Mouse (Mus musculus) embryonic facial prominence, embryonic 11.5 days (tissue): Measurements from ENCODE around the gene Nectin3. TPM values are rescaled to one million over a fixed set of nuclear protein-coding genes. Genes with fewer than 3 reads are reported as not detected.
"Not testable (repeated sequence)": the region's sequence is repeated elsewhere in the genome, so short reads cannot be mapped to it uniquely, and the experiment has no call there.

Experiments used
- ATAC-seq: fragments of 200-750 bp; cut with Nextera tagmentation; replicated peaks from 2 replicates; pipeline ENCODE4 v1.8.0; 2017; ENCODE audit warnings: low read depth; ENCODE audit not compliant: insufficient number of reproducible peaks, low FRiP score, low TSS enrichment
- DNase-seq: peaks from one replicate; pipeline ENCODE4 v3.0.0-alpha.2; 2015; ENCODE audit warnings: low spot score
- H3K27ac ChIP-seq: fragments of 300-500 bp; sonication (generic); replicated peaks from 2 replicates; pipeline ENCODE4 v1.5.1; 2014; ENCODE audit warnings: mild to moderate bottlenecking, low read depth, low read length, control low read depth
- H3K27me3 ChIP-seq: fragments of 300-500 bp; sonication (generic); 2 replicates; pipeline ENCODE4 v1.6.1; 2014; ENCODE audit warnings: mild to moderate bottlenecking, low read length, moderate library complexity, mixed read lengths; ENCODE audit not compliant: control insufficient read depth, insufficient read depth
- H3K36me3 ChIP-seq: fragments of 300-500 bp; sonication (generic); replicated peaks from 2 replicates; pipeline ENCODE4 v1.6.1; 2014; ENCODE audit warnings: low read depth, mild to moderate bottlenecking, low read length, moderate library complexity, mixed read lengths; ENCODE audit not compliant: control insufficient read depth, insufficient read depth
- H3K4me1 ChIP-seq: fragments of 300-500 bp; sonication (generic); 2 replicates; pipeline ENCODE4 v1.6.1; 2014; ENCODE audit warnings: low read length, mixed read lengths; ENCODE audit not compliant: control insufficient read depth, insufficient read depth
- H3K4me2 ChIP-seq: fragments of 300-500 bp; sonication (generic); 2 replicates; pipeline ENCODE4 v1.6.1; 2014; ENCODE audit warnings: low read depth, mild to moderate bottlenecking, control low read depth, low read length, moderate library complexity
- H3K4me3 ChIP-seq: fragments of 300-500 bp; sonication (generic); 2 replicates; pipeline ENCODE4 v1.5.1; 2014; ENCODE audit warnings: low read depth, low read length, control low read depth
- H3K9ac ChIP-seq: fragments of 300-500 bp; sonication (generic); replicated peaks from 2 replicates; pipeline ENCODE4 v1.6.1; 2014; ENCODE audit warnings: mild to moderate bottlenecking, control low read depth, low read length
- H3K9me3 ChIP-seq: fragments of 300-500 bp; sonication (generic); replicated peaks from 2 replicates; pipeline ENCODE4 v1.6.1; 2016; ENCODE audit warnings: mild to moderate bottlenecking, low read length, inconsistent platforms, mixed read lengths; ENCODE audit not compliant: control insufficient read depth
- WGBS: fragments of 180-500 bp; shearing (Covaris S2); extraction: QIAGEN DNeasy Blood & Tissue Kit; methylation state at CpG from one replicate; pipeline ENCODE4 v1.1.7; 2014; 5-methylcytosine and 5-hydroxymethylcytosine counted together
- polyA plus RNA-seq: library from polyadenylated mRNA; unstranded; fragments of >200 nt; fragmentation: Nextera tagmentation; extraction: Ambion mirVana; gene quantifications from 2 replicates; pipeline ENCODE4 v1.2.1, GENCODE M21; 2014

The Nectin3 gene
- polyA plus RNA-seq, 1 experiment from 2014 or later = 40.9 TPM

DNA sequence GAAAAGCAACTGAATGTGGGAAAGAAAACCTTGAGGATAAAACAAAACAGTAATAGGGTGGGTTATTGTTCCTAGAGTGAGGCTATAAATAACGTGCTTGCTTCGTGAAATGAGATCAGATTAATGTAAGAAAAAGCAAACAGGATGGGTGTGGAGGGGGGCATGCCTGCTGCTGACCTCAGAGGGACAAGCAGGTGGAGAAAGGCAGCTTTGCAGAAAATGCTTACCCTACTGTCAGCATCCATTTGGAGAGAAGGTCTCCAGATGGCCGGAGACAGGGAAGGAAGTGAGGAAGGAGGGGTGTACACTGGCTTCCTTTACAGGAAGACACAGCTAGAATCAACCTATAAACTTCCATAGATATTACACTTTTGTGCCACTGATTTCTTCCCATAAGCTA, 121.8 kb downstream of the Nectin3 start:
- no peaks in the 10 kb centered on the region for H3K9me3 ChIP-seq
- no peaks in the 10 kb centered on the region for H3K36me3 ChIP-seq
- no peak overlapping the region for H3K4me2 ChIP-seq
- DNase-seq (no peak), ATAC-seq (no peak)
- WGBS = 61% methylated on average over 3 of the region's 3 CpGs
- no peaks in the 10 kb centered on the region for H3K4me1 ChIP-seq
- no peaks in the 10 kb centered on the region for H3K27me3 ChIP-seq
- H3K4me3 ChIP-seq = no peak overlapping the region
- no peak overlapping the region for H3K9ac ChIP-seq
- no peak overlapping the region for H3K27ac ChIP-seq

DNA sequence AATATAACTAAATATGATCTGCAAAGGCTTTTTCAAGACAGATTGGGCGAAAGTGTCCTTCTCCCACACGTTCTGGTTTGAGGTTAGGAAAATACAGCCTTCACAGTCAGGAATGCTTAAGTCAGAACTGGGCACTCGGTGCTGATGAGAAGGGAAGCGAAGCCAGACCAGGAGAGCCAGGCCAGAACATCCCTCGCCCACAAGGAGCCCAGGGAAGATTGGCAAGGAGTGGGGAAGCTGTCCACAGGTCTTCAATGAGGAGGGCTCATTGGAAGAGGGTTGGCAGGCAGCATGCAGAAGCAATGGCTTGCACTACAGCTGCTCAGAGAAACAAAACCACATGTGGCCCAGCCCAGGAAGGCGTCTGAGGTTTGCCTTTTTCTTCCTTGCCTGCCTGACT, 136.3 kb downstream of the Nectin3 start:
- Histone ChIP-seq H3K27me3 (no peaks in the 10 kb centered on the region), H3K36me3 (no peaks in the 10 kb centered on the region), H3K9me3 (no peaks in the 10 kb centered on the region), H3K4me2 (no peak overlapping the region), H3K4me3 (no peak overlapping the region), H3K4me1 (no peaks in the 10 kb centered on the region), H3K27ac (no peak overlapping the region), H3K9ac (no peak overlapping the region)
- ATAC-seq (no peak), DNase-seq (no peak)
- WGBS = 53% methylated on average over 6 of the region's 6 CpGs

DNA sequence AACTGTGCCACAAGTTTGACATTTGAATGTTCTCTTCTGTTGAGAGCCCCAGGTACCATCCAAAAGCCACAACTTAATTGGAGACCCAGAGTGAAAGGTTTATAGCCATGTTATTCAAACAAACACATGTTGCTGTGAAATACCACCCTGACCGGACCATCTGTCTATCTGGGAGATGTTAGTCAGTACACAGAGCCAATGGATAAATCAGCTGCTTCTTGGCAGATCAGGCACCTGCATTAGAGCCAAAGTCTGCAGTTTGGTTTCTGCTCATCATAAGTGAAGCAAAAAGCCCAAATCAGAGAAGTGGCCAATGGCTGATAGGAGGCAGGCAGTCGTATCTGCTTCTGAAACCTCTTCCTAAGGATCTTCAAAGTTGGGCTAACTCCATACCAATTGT, 140.7 kb downstream of the Nectin3 start:
- H3K36me3 ChIP-seq, H3K9ac ChIP-seq, ATAC-seq, H3K27ac ChIP-seq, H3K9me3 ChIP-seq, H3K4me1 ChIP-seq, DNase-seq, H3K4me3 ChIP-seq, H3K27me3 ChIP-seq, H3K4me2 ChIP-seq: not testable (repeated sequence)
- 83% methylated on average over 2 of the region's 2 CpGs for WGBS

DNA sequence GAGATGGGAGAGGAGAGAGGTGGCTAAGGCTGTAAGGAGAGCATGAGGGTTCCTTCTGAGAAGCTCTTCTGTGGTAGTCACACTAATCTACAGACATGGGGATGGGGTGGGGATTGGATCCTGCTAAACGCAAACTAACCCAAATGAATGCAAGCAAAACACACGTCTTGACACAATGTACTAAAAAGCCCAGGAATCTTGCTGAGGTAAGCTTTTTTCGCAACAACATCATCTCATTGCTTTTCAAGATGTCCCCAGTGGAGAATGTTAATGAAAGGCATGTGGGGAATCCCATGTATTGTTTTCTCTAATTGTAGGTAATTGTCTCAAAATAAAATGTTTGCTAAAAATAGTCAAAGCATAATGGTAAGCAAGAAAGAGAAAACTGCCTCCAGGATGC, 141.7 kb downstream of the Nectin3 start:
- no peak for ATAC-seq
- no peak overlapping the region for H3K9ac ChIP-seq
- H3K27ac ChIP-seq = no peak overlapping the region
- H3K9me3 ChIP-seq = no peaks in the 10 kb centered on the region
- H3K4me3 ChIP-seq = no peak overlapping the region
- no peaks in the 10 kb centered on the region for H3K36me3 ChIP-seq
- 46% methylated on average over 3 of the region's 3 CpGs for WGBS
- no peaks in the 10 kb centered on the region for H3K27me3 ChIP-seq
- no peak for DNase-seq
- no peak overlapping the region for H3K4me2 ChIP-seq
- no peaks in the 10 kb centered on the region for H3K4me1 ChIP-seq
